Mouse (Mus musculus) T-helper 17 cell (primary cell): ENCODE measurements around the gene Zfp512.

ENCODE experiments used
- in situ Hi-C, 2 experiments: fragments of 300-600 bp; cut with MboI, MseI; formaldehyde crosslinking; loops; 1 replicate in 1 of 2; 2 replicates in 1 of 2; pipeline ENCODE4 v1.15.1; 2025; ENCODE audit warnings: high pct_unique_total_duplicates in 2 of 2

Gene Zfp512

DNA sequence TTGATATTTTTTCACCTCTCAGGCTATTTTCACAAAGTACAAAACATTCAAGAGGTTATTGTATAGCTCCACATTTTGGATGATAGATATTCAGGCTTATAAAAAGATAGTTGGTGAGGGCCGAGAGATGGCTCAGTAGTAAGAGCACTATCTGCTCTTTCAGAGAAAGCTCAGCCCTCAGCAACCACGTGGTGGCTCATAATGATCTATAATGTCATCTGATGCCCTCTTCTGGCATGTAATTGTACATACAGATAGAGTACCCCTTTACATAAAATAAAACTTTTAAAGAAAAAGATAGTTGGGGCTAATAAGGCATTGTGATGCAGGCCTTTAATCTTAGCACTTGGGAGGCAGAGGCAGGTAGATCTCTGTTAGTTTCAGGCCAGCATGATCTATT, 76.3 kb downstream of the Zfp512 start:
- in situ Hi-C loops = loop anchor here in 1 of 2 experiments (5.0 kb wide), 1 partner anchor 1849 kb away; the partner anchor contains the start of gene Uvssa
